Mouse (Mus musculus) small intestine, adult 2 months (tissue): ENCODE data around the gene Ahnak2.

ENCODE experiments used
- CTCF ChIP-seq: fragments of 200-500 bp; IDR thresholded peaks from 2 replicates; pipeline ENCODE4 v1.5.1; 2012; ENCODE audit warnings: low read depth, mild to moderate bottlenecking, control low read depth, inconsistent platforms, low read length, moderate library complexity, mixed read lengths; ENCODE audit not compliant: insufficient replicate concordance, insufficient read length; ENCODE audit errors: extremely low read depth
- POLR2A ChIP-seq: fragments of 200-500 bp; IDR thresholded peaks from 2 replicates; pipeline ENCODE4 v1.6.1; 2012; ENCODE audit warnings: low read depth, mild to moderate bottlenecking, control low read depth, inconsistent platforms, low read length, moderate library complexity

- TF ChIP-seq CTCF (no peak), POLR2A (no peak)
Measured at GRCm38 (mm10) chr12:112830141-112830540, 27.7 kb upstream of the Ahnak2 start.
